Mouse (Mus musculus) brown adipose tissue, adult 24 weeks (tissue): ENCODE measurements around the gene Siah2. TPM values are rescaled to one million over a fixed set of nuclear protein-coding genes. Genes with fewer than 3 reads are reported as not detected.

Experiments
- H3K27ac ChIP-seq: fragments of 200-500 bp; replicated peaks from 2 replicates; pipeline ENCODE4 v1.5.1; 2012; ENCODE audit warnings: low read depth, mild to moderate bottlenecking, low read length
- H3K4me1 ChIP-seq: fragments of 200-500 bp; 2 replicates; pipeline ENCODE4 v1.6.1; 2012; ENCODE audit warnings: low read length, mixed read lengths; ENCODE audit not compliant: control insufficient read depth, insufficient read depth, insufficient read length
- H3K4me3 ChIP-seq: fragments of 200-500 bp; 2 replicates; pipeline ENCODE4 v1.5.1; 2012; ENCODE audit warnings: low read depth, mild to moderate bottlenecking, low read length, moderate library complexity; ENCODE audit not compliant: insufficient read depth
- polyA plus RNA-seq: library from polyadenylated mRNA; stranded (reverse); fragments of >200 nt; gene quantifications from 2 replicates; pipeline ENCODE4 v1.2.4, GENCODE M21; 2012; ENCODE audit not compliant: missing spikeins, insufficient read depth, insufficient read length

Gene Siah2
- polyA plus RNA-seq, result 3.3 and 5.4 TPM in 2 replicates

- Histone ChIP-seq H3K27ac (peak within 1 kb of the TSS; percentile 83), H3K4me3 (peak within 1 kb of the TSS; percentile 78), H3K4me1 (peaks cover 2% of the 10 kb centered on the region)
These were observed at the start of gene Siah2 for GRCm38 (mm10) chr3:58691997-58692721. Gene Siah2 (minus strand): TSS chr3:58692400.

- H3K27ac ChIP-seq, result no peak overlapping the region
- H3K4me3 ChIP-seq, result no peak overlapping the region
- no peaks in the 10 kb centered on the region for H3K4me1 ChIP-seq
These were observed 47.3 kb upstream of the Siah2 start for GRCm38 (mm10) chr3:58739536-58739935.

GRCm38 (mm10) chr3:58738346-58739089 is 46.3 kb upstream of the Siah2 start:
- H3K27ac ChIP-seq, result no peak overlapping the region
- H3K4me1 ChIP-seq, result no peaks in the 10 kb centered on the region
- no peak overlapping the region for H3K4me3 ChIP-seq

GRCm38 (mm10) chr3:58731520-58731919 is 39.3 kb upstream of the Siah2 start:
- H3K4me1 ChIP-seq, result no peaks in the 10 kb centered on the region
- H3K27ac ChIP-seq, result no peak overlapping the region
- no peak overlapping the region for H3K4me3 ChIP-seq

- Histone ChIP-seq H3K27ac (no peak overlapping the region), H3K4me1 (no peaks in the 10 kb centered on the region), H3K4me3 (no peak overlapping the region)
These were observed 38.4 kb upstream of the Siah2 start for GRCm38 (mm10) chr3:58730580-58730979.

- Histone ChIP-seq H3K4me3 (no peak overlapping the region), H3K4me1 (no peaks in the 10 kb centered on the region), H3K27ac (no peak overlapping the region)
These were observed 37.3 kb upstream of the Siah2 start for GRCm38 (mm10) chr3:58729549-58729948.

- Histone ChIP-seq H3K27ac (no peak overlapping the region), H3K4me1 (no peaks in the 10 kb centered on the region)
These were observed 35.4 kb upstream of the Siah2 start for GRCm38 (mm10) chr3:58727601-58728000.

GRCm38 (mm10) chr3:58727012-58727411 is 34.8 kb upstream of the Siah2 start:
- no peak overlapping the region for H3K27ac ChIP-seq
- H3K4me1 ChIP-seq, result no peaks in the 10 kb centered on the region
- no peak overlapping the region for H3K4me3 ChIP-seq

More at GRCm38 (mm10) chr3:58727601-58728000, 35.4 kb upstream of the Siah2 start:
- H3K4me3 ChIP-seq, result no peak overlapping the region

GRCm38 (mm10) chr3:58726374-58726773 is 34.2 kb upstream of the Siah2 start:
- Histone ChIP-seq H3K4me1 (no peaks in the 10 kb centered on the region), H3K4me3 (no peak overlapping the region), H3K27ac (no peak overlapping the region)

GRCm38 (mm10) chr3:58724815-58725214 is 32.6 kb upstream of the Siah2 start:
- Histone ChIP-seq H3K27ac (no peak overlapping the region), H3K4me3 (no peak overlapping the region), H3K4me1 (no peaks in the 10 kb centered on the region)

- Histone ChIP-seq H3K4me3 (no peak overlapping the region), H3K27ac (no peak overlapping the region), H3K4me1 (no peaks in the 10 kb centered on the region)
These were observed 31.5 kb upstream of the Siah2 start for GRCm38 (mm10) chr3:58723656-58724055.

GRCm38 (mm10) chr3:58719461-58720230 is 27.4 kb upstream of the Siah2 start:
- H3K4me1 ChIP-seq, result no peaks in the 10 kb centered on the region
- H3K4me3 ChIP-seq, result no peak overlapping the region
- no peak overlapping the region for H3K27ac ChIP-seq

GRCm38 (mm10) chr3:58716705-58717104 is 24.5 kb upstream of the Siah2 start:
- H3K4me3 ChIP-seq, result no peak overlapping the region
- H3K27ac ChIP-seq, result no peak overlapping the region
- H3K4me1 ChIP-seq, result no peaks in the 10 kb centered on the region

- Histone ChIP-seq H3K4me1 (no peaks in the 10 kb centered on the region), H3K27ac (no peak overlapping the region), H3K4me3 (no peak overlapping the region)
These were observed 22.6 kb upstream of the Siah2 start for GRCm38 (mm10) chr3:58714767-58715166.

- no peak overlapping the region for H3K4me3 ChIP-seq
- no peak overlapping the region for H3K27ac ChIP-seq
- H3K4me1 ChIP-seq, result no peaks in the 10 kb centered on the region
These were observed 21.8 kb upstream of the Siah2 start for GRCm38 (mm10) chr3:58714034-58714433.
